Mouse (Mus musculus) megakaryocyte-erythroid progenitor cell, adult 5-6 weeks (primary cell): ENCODE measurements around the gene Zfp958. TPM values are rescaled to one million over a fixed set of nuclear protein-coding genes. Genes with fewer than 3 reads are reported as not detected.
"Not testable (repeated sequence)": the region's sequence is repeated elsewhere in the genome, so short reads cannot be mapped to it uniquely, and the experiment has no call there.

Source experiments
- ATAC-seq: replicated peaks from 2 replicates; pipeline ENCODE4 v1.8.0; 2016; ENCODE audit warnings: mild to moderate bottlenecking, inconsistent platforms; ENCODE audit not compliant: severe bottlenecking, poor library complexity, low FRiP score, low TSS enrichment
- total RNA-seq, 2 experiments: library from RNA; stranded (forward) in 1 of 2; stranded (reverse) in 1 of 2; fragments of 200-1000, 215-1000 nt in 1 of 2; fragments of >200 nt in 1 of 2; fragmentation: Nextera tagmentation in 1 of 2; gene quantifications; 2 replicates each; pipeline ENCODE4 v1.2.3; 2014 to 2017

Gene Zfp958
- total RNA-seq (2014; fragmentation: Nextera tagmentation) = 14.4 and 16.0 TPM in 2 replicates
- total RNA-seq (2017) = 12.3 and 12.5 TPM in 2 replicates

DNA sequence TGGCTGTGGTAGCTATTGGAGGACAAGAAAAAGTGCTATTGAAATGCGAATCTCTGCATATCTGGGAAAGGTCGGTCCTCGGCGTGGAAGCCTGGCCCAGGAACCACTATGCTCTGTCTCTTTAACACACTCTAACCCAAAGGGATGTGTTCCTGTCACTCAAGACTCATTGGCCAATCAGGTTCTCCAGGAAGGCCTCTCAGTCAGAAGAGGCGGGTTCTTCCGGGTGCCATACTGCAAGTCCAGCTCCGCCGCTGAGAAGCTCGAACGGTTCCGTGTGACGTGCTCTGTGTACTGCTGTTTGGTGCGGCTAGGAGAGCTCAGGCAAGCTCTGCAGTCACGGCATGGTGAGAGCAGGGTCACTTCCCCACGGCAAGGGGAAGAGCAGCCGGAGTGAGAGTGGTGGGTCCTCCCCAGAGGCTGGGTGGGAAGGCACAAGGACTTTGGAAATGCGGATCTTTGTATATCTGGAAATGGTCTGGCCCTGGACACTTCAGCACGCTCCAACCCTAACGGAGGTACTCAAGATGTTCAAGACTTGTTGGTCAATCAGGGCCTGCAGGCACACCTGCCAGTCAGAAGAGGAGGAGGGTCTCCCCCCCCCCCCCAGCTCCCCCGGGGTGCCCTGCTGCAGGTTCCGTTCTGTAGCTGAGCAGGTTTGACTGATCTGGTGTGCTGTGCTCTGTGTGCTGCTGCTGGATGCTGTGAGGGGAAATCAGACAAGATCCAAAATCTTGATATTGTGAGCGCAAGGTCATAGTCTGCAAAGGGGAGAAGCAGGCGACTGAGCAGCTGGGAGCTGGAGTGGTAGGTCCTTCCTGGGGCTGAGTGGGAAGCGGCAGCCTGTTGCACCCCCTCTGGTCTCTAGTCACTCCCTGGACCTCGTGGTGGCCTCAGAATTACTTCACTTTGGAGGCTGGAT, at the start of gene Zfp958:
Gene Zfp958, plus strand, starts transcription at position 236 of the 922 bp plus-strand sequence.
- ATAC-seq = peak; percentile 99

DNA sequence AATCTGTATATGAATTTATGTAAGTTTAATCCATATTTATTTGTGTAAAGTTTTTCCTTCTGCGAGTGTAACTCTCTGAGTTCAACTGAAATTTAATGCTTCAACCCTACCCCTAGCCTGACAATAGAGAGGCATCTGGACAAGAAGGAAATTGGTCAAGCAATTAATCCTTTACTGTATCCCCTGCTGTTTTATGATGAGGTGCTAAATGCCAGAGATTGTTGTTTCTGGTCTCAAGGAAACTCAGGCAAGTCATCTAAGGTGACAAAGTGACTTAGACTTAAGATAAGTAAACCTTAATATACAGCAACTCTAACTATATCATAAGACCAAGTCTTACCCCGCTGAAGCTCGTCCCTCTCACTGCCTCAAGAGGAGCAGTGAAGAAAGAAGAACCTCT, 31.0 kb upstream of the Zfp958 start:
- ATAC-seq = 0 out of 2 replicates have a peak, but pooled peaks have one; percentile 30

DNA sequence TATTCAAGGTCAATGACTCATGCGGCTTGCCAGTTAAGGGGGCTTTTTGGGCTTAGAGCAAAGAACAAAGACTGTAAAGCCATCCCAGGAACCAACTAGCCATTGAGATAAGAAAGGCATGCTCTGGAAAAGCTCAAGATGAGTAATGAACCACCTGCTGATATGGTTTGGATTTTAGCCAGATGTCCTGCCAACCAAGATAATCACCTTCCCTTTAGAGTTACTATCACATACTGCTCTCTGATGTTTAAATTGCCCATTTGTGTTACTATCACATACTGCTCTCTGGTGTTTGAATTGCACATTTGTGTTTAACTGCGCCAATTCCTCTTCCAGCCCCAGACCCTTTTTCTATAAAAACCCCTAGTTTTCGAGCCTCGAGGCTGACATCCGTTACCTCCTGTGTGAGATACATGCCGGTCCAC, 30.2 kb upstream of the Zfp958 start:
- ATAC-seq = peak; percentile 78

- ATAC-seq = no peak
Measured at GRCm38 (mm10) chr8:4584660-4585059, 28.3 kb upstream of the Zfp958 start.

DNA sequence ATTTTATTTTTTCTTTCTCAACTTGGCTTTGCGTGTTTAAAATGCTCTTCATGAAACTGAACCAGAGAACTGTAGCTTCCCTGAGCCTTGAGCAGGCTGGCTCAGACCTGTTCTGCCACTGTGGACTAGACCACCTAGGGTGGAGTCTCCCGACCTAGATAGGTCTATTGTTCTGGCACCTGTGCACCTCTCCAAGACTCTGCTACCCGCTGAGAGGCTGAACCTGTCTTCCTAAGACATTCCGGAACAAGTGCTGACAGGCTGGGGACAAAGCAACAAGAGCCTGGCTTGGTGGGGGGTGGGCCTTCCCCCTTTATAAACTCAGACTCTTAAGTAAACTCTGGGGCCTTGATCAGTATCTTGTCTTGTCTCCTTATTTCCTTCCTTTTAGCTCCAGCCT, 26.6 kb upstream of the Zfp958 start:
- no peak for ATAC-seq

DNA sequence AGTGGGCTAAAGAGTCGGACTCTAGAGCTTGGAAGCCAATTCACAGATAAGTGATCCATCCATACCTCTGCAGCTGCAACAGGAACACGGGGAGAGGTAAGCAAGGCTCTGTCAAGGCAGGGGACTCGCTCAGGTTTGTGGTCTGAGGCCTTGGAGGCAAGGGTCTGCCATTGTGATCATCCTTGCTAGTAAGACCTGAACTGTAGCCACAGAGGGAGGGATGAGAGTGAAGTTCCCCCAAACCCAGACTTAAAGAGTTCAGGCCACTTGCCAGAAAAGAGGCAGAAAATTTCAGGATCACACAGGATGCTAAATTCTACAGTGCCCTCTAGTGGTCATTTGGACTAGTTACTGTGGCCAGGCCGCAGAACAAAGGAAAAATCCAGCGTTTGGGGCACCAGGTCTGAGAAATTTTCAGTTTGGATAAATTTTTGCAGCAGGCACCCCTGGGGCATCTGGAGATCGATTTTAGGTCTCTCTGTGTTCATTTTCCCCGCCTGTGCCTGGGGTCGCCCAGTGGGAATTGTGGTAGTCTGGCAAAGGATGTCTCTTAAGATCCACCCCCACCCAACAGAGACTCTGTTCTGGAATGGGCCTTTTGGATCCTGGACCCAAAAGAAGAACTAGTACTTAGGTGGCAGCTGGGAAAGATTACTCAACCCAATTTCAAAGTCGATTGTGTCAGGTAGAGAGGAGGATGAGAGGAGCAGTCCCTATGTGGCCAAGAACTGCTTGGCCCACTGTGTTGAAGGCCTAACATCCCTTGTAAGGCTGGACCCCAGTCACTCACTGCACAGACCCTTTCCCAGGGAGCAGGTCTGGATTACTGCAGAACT, 24.6 kb upstream of the Zfp958 start:
- peak; percentile 77 for ATAC-seq

- no peak for ATAC-seq
Measured at GRCm38 (mm10) chr8:4608896-4609295, 4.1 kb upstream of the Zfp958 start.

- not testable (repeated sequence) for ATAC-seq
Measured at GRCm38 (mm10) chr8:4611626-4612175, 1.3 kb upstream of the Zfp958 start.

DNA sequence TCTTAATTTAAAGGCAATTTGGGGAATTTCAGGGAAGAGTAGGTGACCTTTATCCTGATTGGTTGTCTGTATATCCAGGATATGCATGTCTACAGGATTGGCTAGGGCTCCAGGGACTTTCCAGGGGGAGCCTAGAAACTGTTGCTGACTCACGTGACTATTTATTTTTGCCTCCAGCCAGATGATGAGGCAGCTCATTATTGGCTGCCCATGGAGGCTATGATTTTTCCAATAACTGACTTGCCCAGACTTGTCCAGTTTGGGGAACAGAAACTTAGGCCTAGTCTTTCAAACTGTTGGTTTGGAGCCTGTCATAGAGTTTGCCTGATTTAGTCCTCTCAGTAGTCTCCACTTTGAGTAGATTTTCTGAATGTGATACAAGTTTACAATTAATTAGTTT, 14.4 kb downstream of the Zfp958 start:
- no peak for ATAC-seq

DNA sequence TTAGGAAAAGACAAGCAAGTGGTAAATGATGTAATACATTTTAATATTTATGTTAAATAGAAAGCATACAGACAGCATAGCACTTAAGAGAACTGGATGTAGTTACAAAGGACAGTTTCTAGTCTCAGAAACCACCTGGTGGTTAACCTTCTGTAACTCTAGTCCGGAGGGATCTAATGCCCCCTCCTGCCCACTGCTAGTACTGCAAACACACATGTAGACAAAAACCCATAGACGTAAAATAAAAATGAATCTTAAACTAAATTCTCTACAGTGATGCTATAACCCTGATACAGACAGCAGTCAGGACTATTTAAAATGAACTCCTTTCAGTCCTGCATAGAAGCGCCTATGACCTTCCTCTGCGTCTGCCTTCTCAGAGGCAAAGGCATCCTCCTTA, 24.1 kb downstream of the Zfp958 start:
- no peak for ATAC-seq

DNA sequence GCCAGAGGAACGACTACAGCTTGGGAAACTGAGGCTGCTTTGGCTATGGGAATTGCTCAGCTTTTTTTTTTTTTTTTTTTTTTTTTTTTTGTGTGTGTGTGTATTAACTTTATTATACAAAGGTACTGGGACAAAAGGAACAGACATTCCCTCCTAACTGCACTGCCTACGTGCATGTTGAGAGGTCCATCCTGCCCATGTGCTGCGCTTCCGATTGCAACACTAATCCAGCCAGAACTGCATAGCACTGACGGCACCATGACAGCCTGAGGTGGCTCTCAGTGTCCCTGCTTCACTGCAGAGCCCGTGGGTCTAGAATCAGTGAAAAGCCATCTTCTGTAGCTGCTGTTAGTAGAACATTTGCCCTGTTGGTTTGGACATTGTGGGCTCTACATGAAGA, 30.0 kb downstream of the Zfp958 start:
- ATAC-seq = not testable (repeated sequence)

DNA sequence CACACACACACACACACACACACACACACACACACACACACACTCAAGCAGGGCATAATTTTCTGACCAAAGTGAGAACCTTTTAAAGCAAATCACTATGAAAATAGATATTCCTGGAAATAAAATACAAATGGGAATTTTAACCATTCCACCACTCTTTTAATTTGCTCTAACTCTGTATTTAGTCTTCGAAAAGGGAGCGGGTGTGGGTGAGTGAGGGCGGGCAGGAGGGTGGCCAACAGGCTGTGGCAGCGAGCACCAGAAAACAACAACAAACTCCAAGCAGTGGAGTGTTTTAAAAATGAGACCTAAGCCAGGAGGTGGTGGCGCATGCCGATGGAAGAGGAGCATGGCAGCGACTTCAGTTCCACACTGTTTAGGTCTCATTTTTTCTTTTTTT, 43.6 kb downstream of the Zfp958 start:
- ATAC-seq = no peak

GRCm38 (mm10) chr8:4675191-4676003, 62.4 kb downstream of the Zfp958 start:
- no peak for ATAC-seq

- no peak for ATAC-seq
Measured at GRCm38 (mm10) chr8:4676586-4676985, 63.6 kb downstream of the Zfp958 start.

DNA sequence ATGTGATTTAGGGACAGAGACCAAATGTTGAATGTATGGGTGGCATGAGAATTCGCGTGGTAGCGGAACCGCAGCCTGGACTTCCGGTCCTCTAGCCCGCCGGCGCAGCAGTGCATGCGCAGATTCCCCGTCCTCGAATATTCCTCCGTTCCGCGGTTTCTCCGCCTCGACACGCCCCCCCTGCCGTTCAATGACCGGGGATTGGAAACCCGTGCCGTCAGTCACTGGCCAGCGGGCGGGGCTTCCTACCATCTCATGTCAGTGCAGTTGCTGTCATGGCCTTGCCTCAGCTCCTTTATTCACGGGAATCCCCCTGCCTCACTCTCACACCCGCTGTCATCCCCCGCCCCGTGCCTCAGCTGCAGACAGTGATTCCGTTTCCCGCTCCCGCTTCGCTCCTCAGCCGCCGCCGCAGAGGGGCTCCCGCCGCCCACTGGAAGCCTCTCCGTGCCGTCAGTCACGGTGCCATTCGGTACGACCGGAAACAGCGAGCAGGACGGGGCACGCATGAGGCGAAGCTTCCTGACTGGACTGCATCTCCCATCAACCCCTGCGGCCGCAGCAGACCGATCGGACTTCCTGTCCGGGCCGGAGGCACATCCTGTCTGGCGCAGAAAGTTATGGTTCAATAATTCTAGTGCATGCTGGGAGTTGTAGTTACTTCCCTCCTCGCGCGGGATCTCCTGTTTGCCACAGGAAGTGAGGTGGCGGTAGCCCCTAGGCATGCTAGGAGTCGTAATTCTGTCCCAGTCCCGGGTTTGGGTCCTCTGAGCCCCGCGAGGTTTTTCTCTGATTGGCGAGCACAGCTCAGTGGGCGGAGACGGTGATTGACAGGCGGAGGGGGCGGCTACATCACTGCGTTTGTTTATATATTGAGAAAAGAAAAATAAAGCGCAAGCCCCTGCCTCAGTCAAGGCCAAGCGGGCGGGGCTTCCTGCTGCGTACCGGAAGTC, 64.6 kb downstream of the Zfp958 start:
- peak; percentile 83 for ATAC-seq

- ATAC-seq = peak; percentile 77
Measured at GRCm38 (mm10) chr8:4678218-4678907, 65.4 kb downstream of the Zfp958 start.

DNA sequence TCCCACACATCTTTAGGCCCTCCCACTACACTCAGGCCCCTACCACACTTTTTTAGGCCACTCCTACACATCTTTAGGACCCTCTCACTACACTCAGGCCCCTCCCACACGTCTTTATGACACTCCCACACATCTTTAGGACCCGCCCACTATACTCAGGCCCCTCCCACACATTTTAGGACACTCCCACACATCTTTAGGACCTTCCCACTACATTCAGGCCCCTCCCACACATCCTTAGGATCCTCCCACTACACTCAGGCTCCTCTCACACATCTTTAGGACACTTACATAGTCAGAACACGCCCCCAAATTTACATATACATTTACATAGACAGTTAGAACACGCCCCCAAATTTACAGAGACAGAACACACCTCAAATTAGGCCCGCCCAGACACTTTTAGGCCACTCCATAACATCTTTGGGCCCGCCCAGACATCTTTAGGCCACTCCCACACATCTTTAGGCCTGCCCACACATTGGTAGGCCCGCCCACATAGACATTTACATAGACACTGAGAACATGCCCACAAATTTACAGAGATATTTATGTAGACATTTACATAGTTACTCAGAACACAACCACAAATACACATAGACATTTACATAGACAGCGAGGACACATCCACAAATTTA, 66.1 kb downstream of the Zfp958 start:
- peak; percentile 3 for ATAC-seq
